Mouse (Mus musculus) embryonic facial prominence, embryonic 14.5 days (tissue): Measurements from ENCODE around the gene Tmem259. TPM values are rescaled to one million over a fixed set of nuclear protein-coding genes. Genes with fewer than 3 reads are reported as not detected.

Experiments
- ATAC-seq: fragments of 200-750 bp; cut with Nextera tagmentation; 2 replicates; pipeline ENCODE4 v1.8.0; 2017; ENCODE audit warnings: low read depth, moderate number of reproducible peaks, moderate TSS enrichment
- DNase-seq: peaks from one replicate; pipeline ENCODE4 v3.0.0-alpha.2; 2015; ENCODE audit warnings: low spot score
- H3K27ac ChIP-seq: fragments of 300-500 bp; sonication (generic); replicated peaks from 2 replicates; pipeline ENCODE4 v1.5.1; 2014; ENCODE audit warnings: low read depth, mild to moderate bottlenecking, low read length, moderate library complexity
- H3K27me3 ChIP-seq: fragments of 300-500 bp; sonication (generic); replicated peaks from 2 replicates; pipeline ENCODE4 v1.6.1; 2014; ENCODE audit warnings: low read length; ENCODE audit not compliant: control insufficient read depth, insufficient read depth
- H3K36me3 ChIP-seq: fragments of 300-500 bp; sonication (generic); 2 replicates; pipeline ENCODE4 v1.6.1; 2014; ENCODE audit warnings: low read length, mixed read lengths; ENCODE audit not compliant: control insufficient read depth, insufficient read depth
- H3K4me1 ChIP-seq: fragments of 300-500 bp; sonication (generic); 2 replicates; pipeline ENCODE4 v1.6.1; 2014; ENCODE audit warnings: antibody characterized with exemption, low read length; ENCODE audit not compliant: control insufficient read depth, insufficient read depth
- H3K4me2 ChIP-seq: fragments of 300-500 bp; sonication (generic); 2 replicates; pipeline ENCODE4 v1.6.1; 2014; ENCODE audit warnings: low read depth, mild to moderate bottlenecking, low read length, moderate library complexity, mixed read lengths
- H3K4me3 ChIP-seq: fragments of 300-500 bp; sonication (generic); 2 replicates; pipeline ENCODE4 v1.5.1; 2014; ENCODE audit warnings: low read depth, mild to moderate bottlenecking, low read length
- H3K9ac ChIP-seq: fragments of 300-500 bp; sonication (generic); 2 replicates; pipeline ENCODE4 v1.6.1; 2014; ENCODE audit warnings: low read depth, mild to moderate bottlenecking, low read length, moderate library complexity, mixed read lengths
- H3K9me3 ChIP-seq: fragments of 300-500 bp; sonication (generic); 2 replicates; pipeline ENCODE4 v1.6.1; 2016; ENCODE audit warnings: low read length; ENCODE audit not compliant: control insufficient read depth
- WGBS: fragments of 180-500 bp; shearing (Covaris S2); extraction: QIAGEN DNeasy Blood & Tissue Kit; methylation state at CpG from one replicate; pipeline ENCODE4 v1.1.7; 2014; 5-methylcytosine and 5-hydroxymethylcytosine counted together
- polyA plus RNA-seq: library from polyadenylated mRNA; unstranded; fragments of >200 nt; fragmentation: Nextera tagmentation; extraction: Ambion mirVana; gene quantifications from 2 replicates; pipeline ENCODE4 v1.2.1, GENCODE M21; 2014

Tmem259 gene
- polyA plus RNA-seq, 1 experiment from 2014 or later: 22.3 TPM

DNA sequence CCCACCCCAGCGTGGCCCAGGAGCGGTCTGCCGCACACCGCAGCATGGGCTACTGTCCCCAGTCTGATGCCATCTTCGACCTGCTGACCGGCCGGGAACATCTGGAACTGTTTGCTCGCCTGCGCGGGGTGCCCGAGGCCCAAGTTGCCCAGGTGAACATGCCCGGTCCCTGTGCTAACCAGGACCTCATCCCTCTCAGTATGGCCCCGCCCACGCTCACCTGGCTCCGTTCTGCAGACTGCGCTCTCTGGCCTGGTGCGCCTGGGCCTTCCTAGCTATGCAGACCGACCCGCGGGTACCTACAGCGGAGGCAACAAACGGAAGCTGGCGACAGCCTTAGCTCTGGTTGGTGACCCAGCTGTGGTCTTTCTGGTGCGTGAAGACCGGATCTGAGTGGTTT lies 29.5 kb upstream of the Tmem259 start:
- ATAC-seq: no peak
- WGBS: 26% methylated on average over 25 of the region's 25 CpGs
- no peak for DNase-seq
- no peak overlapping the region for H3K4me2 ChIP-seq
- no peaks in the 10 kb centered on the region for H3K4me1 ChIP-seq
- 0 out of 2 replicates have a peak overlapping the region, but pooled peaks have one; percentile 25 for H3K9ac ChIP-seq
- H3K27ac ChIP-seq: no peak overlapping the region
- H3K4me3 ChIP-seq: no peak overlapping the region
- H3K9me3 ChIP-seq: peaks cover 16% of the 10 kb centered on the region
- peaks cover 21% of the 10 kb centered on the region; the same call in 1 of the 2 replicates for H3K36me3 ChIP-seq
- H3K27me3 ChIP-seq: peaks cover 44% of the 10 kb centered on the region

- Histone ChIP-seq H3K4me2 (no peak overlapping the region), H3K4me1 (no peaks in the 10 kb centered on the region), H3K27ac (no peak overlapping the region), H3K27me3 (peaks cover 44% of the 10 kb centered on the region), H3K9ac (no peak overlapping the region), H3K36me3 (peaks cover 21% of the 10 kb centered on the region; the same call in 1 of the 2 replicates), H3K9me3 (peaks cover 16% of the 10 kb centered on the region), H3K4me3 (no peak overlapping the region)
- 87% methylated on average over 6 of the region's 6 CpGs for WGBS
- DNase-seq (no peak), ATAC-seq (no peak)
Observed at GRCm38 (mm10) chr10:80011740-80012139, 27.6 kb upstream of the Tmem259 start.

- Histone ChIP-seq H3K4me2 (no peak overlapping the region), H3K9ac (no peak overlapping the region), H3K4me3 (no peak overlapping the region), H3K36me3 (no peaks in the 10 kb centered on the region), H3K9me3 (no peaks in the 10 kb centered on the region), H3K27me3 (peaks cover 10% of the 10 kb centered on the region), H3K4me1 (peaks cover 16% of the 10 kb centered on the region; the same call in 1 of the 2 replicates), H3K27ac (no peak overlapping the region)
- WGBS: 87% methylated on average over 8 of the region's 8 CpGs
- DNase-seq (no peak), ATAC-seq (no peak)
Observed at GRCm38 (mm10) chr10:80004233-80004705, 20.1 kb upstream of the Tmem259 start.

- Histone ChIP-seq H3K9ac (no peak overlapping the region; the same call in 1 of the 2 replicates), H3K27ac (0 out of 2 replicates have a peak overlapping the region, but pooled peaks have one; percentile 4)
- ATAC-seq: no peak
Observed at GRCm38 (mm10) chr10:80003374-80004232, 19.5 kb upstream of the Tmem259 start.

DNA sequence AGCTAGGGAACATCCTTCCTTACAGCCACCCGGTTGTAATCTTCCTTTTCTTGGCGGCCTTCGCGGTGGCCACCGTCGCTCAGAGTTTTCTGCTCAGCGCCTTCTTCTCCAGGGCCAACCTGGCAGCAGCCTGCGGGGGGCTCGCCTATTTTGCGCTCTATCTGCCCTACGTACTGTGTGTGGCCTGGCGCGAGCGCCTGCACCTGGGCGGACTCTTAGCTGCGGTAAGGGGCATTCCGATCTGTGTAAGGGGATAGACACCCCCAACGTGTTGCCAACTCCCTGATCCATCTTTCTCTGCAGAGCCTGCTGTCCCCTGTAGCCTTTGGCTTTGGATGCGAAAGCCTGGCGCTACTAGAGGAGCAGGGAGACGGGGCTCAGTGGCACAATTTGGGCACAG lies 18.7 kb upstream of the Tmem259 start:
- H3K27ac ChIP-seq: 0 out of 2 replicates have a peak overlapping the region, but pooled peaks have one; percentile 4
- WGBS: 20% methylated on average over 21 of the region's 21 CpGs
- DNase-seq: no peak
- no peaks in the 10 kb centered on the region for H3K9me3 ChIP-seq
- no peak overlapping the region; the same call in none of the 2 replicates for H3K9ac ChIP-seq
- no peak overlapping the region for H3K4me2 ChIP-seq
- no peaks in the 10 kb centered on the region for H3K36me3 ChIP-seq
- no peak overlapping the region for H3K4me3 ChIP-seq
- H3K27me3 ChIP-seq: peaks cover 10% of the 10 kb centered on the region
- ATAC-seq: no peak
- peaks cover 17% of the 10 kb centered on the region; the same call in 1 of the 2 replicates for H3K4me1 ChIP-seq

More at GRCm38 (mm10) chr10:80003374-80004232, 19.5 kb upstream of the Tmem259 start:
- Histone ChIP-seq H3K4me2 (no peak overlapping the region), H3K9me3 (no peaks in the 10 kb centered on the region), H3K4me1 (peaks cover 16% of the 10 kb centered on the region; the same call in 1 of the 2 replicates), H3K36me3 (no peaks in the 10 kb centered on the region), H3K4me3 (no peak overlapping the region), H3K27me3 (peaks cover 10% of the 10 kb centered on the region)
- 50% methylated on average over 9 of the region's 9 CpGs for WGBS
- DNase-seq: no peak

- H3K9me3 ChIP-seq: no peaks in the 10 kb centered on the region
- H3K27ac ChIP-seq: no peak overlapping the region
- WGBS: 83% methylated on average over 7 of the region's 9 CpGs
- no peaks in the 10 kb centered on the region for H3K36me3 ChIP-seq
- H3K4me1 ChIP-seq: peaks cover 22% of the 10 kb centered on the region; the same call in 1 of the 2 replicates
- peaks cover 10% of the 10 kb centered on the region for H3K27me3 ChIP-seq
- no peak overlapping the region for H3K4me2 ChIP-seq
- H3K4me3 ChIP-seq: no peak overlapping the region
- no peak; the same call in 1 of the 2 replicates for ATAC-seq
- no peak overlapping the region for H3K9ac ChIP-seq
- peak; percentile 70 for DNase-seq
Observed at GRCm38 (mm10) chr10:80001945-80002344, 17.8 kb upstream of the Tmem259 start.

- no peak for ATAC-seq
Observed at GRCm38 (mm10) chr10:79997819-79998218, 13.7 kb upstream of the Tmem259 start.

GRCm38 (mm10) chr10:79997034-79997760 lies 13.1 kb upstream of the Tmem259 start:
- Histone ChIP-seq H3K9ac (peak overlapping the region; percentile 63), H3K4me1 (0 out of 2 replicates have a peak, but pooled peaks cover 6% of the 10 kb centered on the region), H3K9me3 (no peaks in the 10 kb centered on the region), H3K4me2 (peak overlapping the region; percentile 92), H3K36me3 (peaks cover 33% of the 10 kb centered on the region), H3K27me3 (peaks cover 1% of the 10 kb centered on the region; the same call in 1 of the 2 replicates), H3K4me3 (peak overlapping the region; percentile 51), H3K27ac (peak overlapping the region; percentile 44)
- DNase-seq: peak; percentile 90
- WGBS: under 1% methylated on average over 35 of the region's 35 CpGs
- ATAC-seq: peak; percentile 64

More at GRCm38 (mm10) chr10:79997819-79998218, 13.7 kb upstream of the Tmem259 start:
- Histone ChIP-seq H3K4me1 (peaks cover 11% of the 10 kb centered on the region; the same call in 1 of the 2 replicates), H3K36me3 (peaks cover 27% of the 10 kb centered on the region), H3K27ac (no peak overlapping the region), H3K27me3 (peaks cover 7% of the 10 kb centered on the region), H3K4me3 (peak overlapping the region; percentile 51), H3K9ac (no peak overlapping the region), H3K9me3 (no peaks in the 10 kb centered on the region), H3K4me2 (peak overlapping the region; percentile 92)
- WGBS: 6% methylated on average over 14 of the region's 15 CpGs
- no peak for DNase-seq
